Mouse (Mus musculus) stomach, postnatal 0 days (tissue): Measurements from ENCODE around the gene Eps8l2. TPM values are rescaled to one million over a fixed set of nuclear protein-coding genes. Genes with fewer than 3 reads are reported as not detected.

Experiments used
- ATAC-seq: fragments of 200-750 bp; cut with Nextera tagmentation; 2 replicates; pipeline ENCODE4 v1.8.0; 2017; ENCODE audit not compliant: low FRiP score, low TSS enrichment
- DNase-seq: peaks from one replicate; pipeline ENCODE4 v3.0.0-alpha.2; 2016; ENCODE audit warnings: low spot score
- H3K27ac ChIP-seq: fragments of 300-500 bp; sonication (generic); replicated peaks from 2 replicates; pipeline ENCODE4 v1.5.1; 2014; ENCODE audit warnings: mild to moderate bottlenecking, control low read depth
- H3K27me3 ChIP-seq: fragments of 300-500 bp; sonication (generic); 2 replicates; pipeline ENCODE4 v1.6.1; 2014; ENCODE audit warnings: low read length; ENCODE audit not compliant: control insufficient read depth, insufficient read depth
- H3K36me3 ChIP-seq: fragments of 300-500 bp; sonication (generic); 2 replicates; pipeline ENCODE4 v1.6.1; 2014; ENCODE audit warnings: low read length, mixed read lengths; ENCODE audit not compliant: control insufficient read depth, insufficient read depth
- H3K4me1 ChIP-seq: fragments of 300-500 bp; sonication (generic); replicated peaks from 2 replicates; pipeline ENCODE4 v1.6.1; 2014; ENCODE audit warnings: antibody characterized with exemption; ENCODE audit not compliant: control insufficient read depth, insufficient read depth
- H3K4me2 ChIP-seq: fragments of 300-500 bp; sonication (generic); replicated peaks from 2 replicates; pipeline ENCODE4 v1.6.1; 2014; ENCODE audit warnings: low read depth, mild to moderate bottlenecking, control low read depth, moderate library complexity
- H3K4me3 ChIP-seq: fragments of 300-500 bp; sonication (generic); 2 replicates; pipeline ENCODE4 v1.5.1; 2014; ENCODE audit warnings: low read depth, low read length, control low read depth
- H3K9ac ChIP-seq: fragments of 300-500 bp; sonication (generic); 2 replicates; pipeline ENCODE4 v1.6.1; 2014; ENCODE audit warnings: mild to moderate bottlenecking, low read length, control low read depth, mixed read lengths
- H3K9me3 ChIP-seq: fragments of 300-500 bp; sonication (generic); 2 replicates; pipeline ENCODE4 v1.6.1; 2016; ENCODE audit warnings: low read length; ENCODE audit not compliant: control insufficient read depth
- CTCF ChIP-seq: IDR thresholded peaks from 2 replicates; pipeline ENCODE4 v1.5.1; 2016; ENCODE audit warnings: antibody characterized with exemption, low read depth, mild to moderate bottlenecking, moderate library complexity
- EP300 ChIP-seq: optimal IDR thresholded peaks from 2 replicates; pipeline ENCODE3; 2016; ENCODE audit warnings: antibody characterized with exemption
- WGBS: fragments of 180-500 bp; shearing (Covaris S2); extraction: QIAGEN DNeasy Blood & Tissue Kit; methylation state at CpG from one replicate; pipeline ENCODE4 v1.1.7; 2014; 5-methylcytosine and 5-hydroxymethylcytosine counted together
- polyA plus RNA-seq: library from polyadenylated mRNA; unstranded; fragments of >200 nt; fragmentation: Nextera tagmentation; extraction: Ambion mirVana; gene quantifications from 2 replicates; pipeline ENCODE4 v1.2.1, GENCODE M21; 2015

Eps8l2 gene
- polyA plus RNA-seq, 1 experiment from 2014 or later: 86.1 TPM

GRCm38 (mm10) chr7:141390326-141391259 lies 51.9 kb downstream of the Eps8l2 start:
- ATAC-seq (no peak), DNase-seq (no peak)
- no peaks in the 10 kb centered on the region for H3K9me3 ChIP-seq
- 55% methylated on average over 9 of the region's 9 CpGs for WGBS
- H3K9ac ChIP-seq: no peak overlapping the region
- 0 out of 2 replicates have a peak, but pooled peaks cover 3% of the 10 kb centered on the region for H3K4me1 ChIP-seq
- H3K36me3 ChIP-seq: peaks cover under 1% of the 10 kb centered on the region; the same call in 1 of the 2 replicates
- TF ChIP-seq CTCF (no peak), EP300 (no peak)
- H3K27ac ChIP-seq: no peak overlapping the region
- no peak overlapping the region for H3K4me2 ChIP-seq
- no peaks in the 10 kb centered on the region for H3K27me3 ChIP-seq
- no peak overlapping the region for H3K4me3 ChIP-seq

DNA sequence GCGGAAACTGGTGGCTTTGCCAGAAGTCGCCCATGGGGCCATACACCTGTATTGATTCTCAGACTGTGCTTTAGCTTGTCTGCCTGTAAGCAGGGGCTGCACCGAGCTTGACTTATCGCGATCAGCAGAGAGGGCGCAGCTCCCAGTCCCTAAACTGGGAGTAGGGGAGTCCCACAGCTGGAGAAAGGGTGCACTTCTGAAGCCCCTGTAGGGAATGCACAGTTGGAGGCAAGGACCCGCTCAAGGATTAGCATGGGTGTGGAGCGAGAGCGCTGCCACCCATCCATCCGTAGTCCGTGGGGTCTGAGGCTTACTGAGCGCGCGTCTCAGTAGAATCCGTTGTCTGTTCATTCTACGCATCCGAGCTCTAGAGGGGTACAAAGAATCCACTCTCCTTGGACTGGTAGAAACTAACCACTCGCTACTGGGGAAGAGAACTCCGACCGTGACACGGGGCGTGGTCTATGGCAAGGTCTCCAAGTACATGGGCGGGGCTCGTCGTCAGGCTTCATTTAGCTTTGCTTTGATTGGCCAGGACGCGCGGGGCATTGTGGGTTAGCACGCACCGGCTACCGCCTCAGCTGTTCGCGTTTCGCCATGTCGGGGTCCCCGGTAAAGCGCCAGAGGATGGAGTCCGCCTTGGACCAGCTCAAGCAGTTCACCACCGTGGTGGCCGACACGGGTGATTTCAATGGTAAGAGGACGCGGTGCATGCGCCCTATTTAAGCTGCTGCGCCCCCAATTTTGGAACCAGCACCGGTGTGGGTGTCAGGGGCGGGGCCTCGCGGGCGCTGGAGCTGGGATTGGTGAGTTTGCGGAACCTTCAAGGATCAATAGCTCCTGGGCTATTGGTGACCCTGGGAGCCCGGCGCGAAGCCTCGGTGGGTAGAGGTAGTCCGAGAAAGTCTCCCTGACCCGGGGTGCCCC lies 53.2 kb downstream of the Eps8l2 start, which contains the start of gene Taldo1:
Taldo1 (plus strand) TSS at position 575 of the 927 bp plus-strand sequence.
- Histone ChIP-seq H3K4me2 (peak within 1 kb of the TSS; percentile 88), H3K27me3 (no peaks in the 10 kb centered on the region), H3K27ac (peak within 1 kb of the TSS; percentile 87), H3K4me1 (0 out of 2 replicates have a peak, but pooled peaks cover 3% of the 10 kb centered on the region), H3K4me3 (peak within 1 kb of the TSS; percentile 68), H3K36me3 (peaks cover 2% of the 10 kb centered on the region; the same call in 1 of the 2 replicates), H3K9ac (peak within 1 kb of the TSS; percentile 77), H3K9me3 (no peaks in the 10 kb centered on the region)
- DNase-seq (peak; percentile 97), ATAC-seq (peak; percentile 92)
- TF ChIP-seq EP300: no peak
- TF ChIP-seq CTCF: no peak
- under 1% methylated on average over 57 of the region's 57 CpGs for WGBS

DNA sequence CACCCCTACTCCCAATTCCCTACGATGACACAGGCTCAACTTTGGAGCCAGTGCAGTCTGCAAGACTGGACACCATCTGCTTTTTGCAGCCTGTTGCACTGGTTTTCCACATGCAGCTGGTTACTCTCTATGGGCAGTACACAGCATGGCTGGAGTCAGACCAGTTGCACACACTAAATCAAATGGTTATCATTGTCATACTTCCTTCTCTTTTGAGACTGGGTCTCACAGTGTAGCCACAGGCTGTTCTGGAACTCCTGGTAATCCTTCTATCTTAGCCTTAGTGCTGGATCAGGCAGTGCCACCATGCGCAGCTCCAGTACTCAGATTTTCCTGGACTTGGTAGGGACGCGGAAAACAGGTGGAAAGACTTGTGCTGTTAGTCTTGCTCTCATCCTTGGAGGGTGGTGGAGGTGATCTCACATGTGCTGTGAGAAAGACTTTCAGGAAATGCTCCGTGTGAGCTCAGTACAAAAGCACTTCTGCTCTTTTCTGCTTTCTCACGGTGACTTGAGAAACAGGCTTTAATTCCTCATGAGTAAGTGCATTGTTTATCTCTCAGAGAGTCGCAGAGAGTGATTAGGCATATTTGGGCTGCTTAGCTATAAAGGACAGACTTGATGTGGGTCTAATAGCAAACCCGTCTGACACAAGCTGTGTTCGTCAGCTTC lies 54.0 kb downstream of the Eps8l2 start:
- Histone ChIP-seq H3K36me3 (peaks cover 2% of the 10 kb centered on the region; the same call in 1 of the 2 replicates), H3K4me1 (0 out of 2 replicates have a peak, but pooled peaks cover 3% of the 10 kb centered on the region), H3K27ac (peak overlapping the region; percentile 87), H3K9me3 (no peaks in the 10 kb centered on the region), H3K27me3 (no peaks in the 10 kb centered on the region), H3K4me3 (peak overlapping the region; percentile 68), H3K4me2 (peak overlapping the region; percentile 88), H3K9ac (peak overlapping the region; percentile 67)
- TF ChIP-seq CTCF (no peak), EP300 (no peak)
- WGBS: 18% methylated on average over 9 of the region's 9 CpGs
- ATAC-seq (peak; percentile 45), DNase-seq (no peak)

DNA sequence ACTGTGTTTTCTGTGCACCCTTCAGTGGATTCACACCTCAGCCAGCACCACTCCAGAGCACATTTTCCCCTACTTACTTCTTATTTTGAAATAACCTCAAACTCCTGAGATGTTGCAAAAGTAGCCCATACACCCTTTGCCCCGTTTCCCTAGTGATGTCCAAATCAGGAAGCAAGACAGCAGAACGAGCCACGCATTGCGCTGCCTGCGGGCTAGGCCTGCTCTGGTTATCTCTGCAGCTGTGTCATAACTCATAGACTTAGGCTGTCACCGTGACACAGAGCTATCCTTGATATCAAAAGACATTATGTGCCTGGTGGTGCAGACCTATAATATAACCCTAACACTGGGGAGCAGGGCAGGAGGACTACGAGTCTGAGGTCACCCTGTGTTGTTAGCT lies 55.5 kb downstream of the Eps8l2 start:
- H3K36me3 ChIP-seq: peaks cover 7% of the 10 kb centered on the region; the same call in 1 of the 2 replicates
- TF ChIP-seq EP300 (no peak), CTCF (no peak)
- no peak overlapping the region for H3K4me3 ChIP-seq
- DNase-seq (no peak), ATAC-seq (no peak)
- H3K4me1 ChIP-seq: 0 out of 2 replicates have a peak, but pooled peaks cover 3% of the 10 kb centered on the region
- no peak overlapping the region for H3K27ac ChIP-seq
- no peak overlapping the region for H3K9ac ChIP-seq
- no peak overlapping the region for H3K4me2 ChIP-seq
- no peaks in the 10 kb centered on the region for H3K27me3 ChIP-seq
- no peaks in the 10 kb centered on the region for H3K9me3 ChIP-seq
- WGBS: 82% methylated on average over 7 of the region's 7 CpGs

GRCm38 (mm10) chr7:141394771-141395170 lies 56.1 kb downstream of the Eps8l2 start:
- Histone ChIP-seq H3K9me3 (no peaks in the 10 kb centered on the region), H3K36me3 (peaks cover 10% of the 10 kb centered on the region; the same call in 1 of the 2 replicates), H3K4me2 (no peak overlapping the region), H3K9ac (no peak overlapping the region), H3K27me3 (no peaks in the 10 kb centered on the region), H3K4me3 (no peak overlapping the region), H3K27ac (no peak overlapping the region), H3K4me1 (0 out of 2 replicates have a peak, but pooled peaks cover 3% of the 10 kb centered on the region)
- DNase-seq: peak; percentile 87
- TF ChIP-seq EP300 (no peak), CTCF (peak; percentile 90)
- no peak for ATAC-seq
- WGBS: 29% methylated on average over 6 of the region's 6 CpGs
